Mouse (Mus musculus) kidney, postnatal 4 days (tissue): ENCODE data around the gene Grk5.
"Not testable (repeated sequence)": the region's sequence is repeated elsewhere in the genome, so short reads cannot be mapped to it uniquely, and the experiment has no call there.

Source experiments
- DNase-seq, 2 experiments: peaks; one replicate each; pipeline ENCODE4 v3.0.0; 2021; ENCODE audit warnings: mixed read lengths in 2 of 2

The Grk5 gene

GRCm38 (mm10) chr19:60915236-60915635 is 25.7 kb downstream of the Grk5 start:
- no peak for DNase-seq

GRCm38 (mm10) chr19:60915862-60916261 is 26.3 kb downstream of the Grk5 start:
- DNase-seq, result no peak

GRCm38 (mm10) chr19:60916869-60917570 is 27.5 kb downstream of the Grk5 start:
- DNase-seq, result no peak

GRCm38 (mm10) chr19:60924534-60924933 is 35.0 kb downstream of the Grk5 start:
- DNase-seq, result not testable (repeated sequence)

- no peak for DNase-seq
Measured at GRCm38 (mm10) chr19:60935001-60935400, 45.5 kb downstream of the Grk5 start.

- DNase-seq, result no peak
Measured at GRCm38 (mm10) chr19:60939954-60940379, 50.4 kb downstream of the Grk5 start.

- DNase-seq, result no peak
Measured at GRCm38 (mm10) chr19:60940866-60941265, 51.3 kb downstream of the Grk5 start.

- DNase-seq, result peak; percentile 66 to 73
Measured at GRCm38 (mm10) chr19:60945801-60946311, 56.3 kb downstream of the Grk5 start.

- peak in 1 of 2 experiments; percentile 26 for DNase-seq
Measured at GRCm38 (mm10) chr19:60946656-60947055, 57.1 kb downstream of the Grk5 start.

- DNase-seq, result no peak
Measured at GRCm38 (mm10) chr19:60948996-60949395, 59.4 kb downstream of the Grk5 start.

- DNase-seq, result peak; percentile 35 to 68
Measured at GRCm38 (mm10) chr19:60950056-60950869, 60.7 kb downstream of the Grk5 start.

GRCm38 (mm10) chr19:60955131-60955530 is 65.6 kb downstream of the Grk5 start:
- no peak for DNase-seq

- DNase-seq, result no peak
Measured at GRCm38 (mm10) chr19:60955712-60956111, 66.2 kb downstream of the Grk5 start.

GRCm38 (mm10) chr19:60956198-60956750 is 66.7 kb downstream of the Grk5 start:
- DNase-seq, result no peak

GRCm38 (mm10) chr19:60959706-60960230 is 70.2 kb downstream of the Grk5 start:
- peak; percentile 61 to 70 for DNase-seq

- no peak for DNase-seq
Measured at GRCm38 (mm10) chr19:60962358-60963061, 73.0 kb downstream of the Grk5 start.

- DNase-seq, result no peak
Measured at GRCm38 (mm10) chr19:60967909-60968308, 78.4 kb downstream of the Grk5 start.

- DNase-seq, result no peak
Measured at GRCm38 (mm10) chr19:60970406-60970805, 80.9 kb downstream of the Grk5 start.

GRCm38 (mm10) chr19:60971598-60971997 is 82.0 kb downstream of the Grk5 start:
- DNase-seq, result no peak

- no peak for DNase-seq
Measured at GRCm38 (mm10) chr19:60972281-60973015, 82.9 kb downstream of the Grk5 start.

GRCm38 (mm10) chr19:60973508-60973907 is 84.0 kb downstream of the Grk5 start:
- no peak for DNase-seq

GRCm38 (mm10) chr19:60979581-60979980 is 90.0 kb downstream of the Grk5 start:
- no peak for DNase-seq
